Mouse (Mus musculus) MEL (cell line): Measurements from ENCODE around the gene Hpcal1. TPM values are rescaled to one million over a fixed set of nuclear protein-coding genes. Genes with fewer than 3 reads are reported as not detected.

Source experiments
- DNase-seq: peaks from one replicate; pipeline ENCODE4 v3.0.0; 2011; ENCODE audit warnings: low read depth, low spot score
- H3K27ac ChIP-seq: 2 replicates; pipeline ENCODE4 v1.5.1; 2012; ENCODE audit warnings: low read depth, mild to moderate bottlenecking, control low read depth, low read length, moderate library complexity; ENCODE audit not compliant: control insufficient read depth
- H3K27me3 ChIP-seq, 2 experiments: fragments of 150-350 bp in 1 of 2; sonication (generic) in 1 of 2; 2 replicates each; pipeline ENCODE4 v1.6.1; 2012; ENCODE audit warnings: low read length in 2 of 2, mild to moderate bottlenecking in 2 of 2, improper control_type of control experiment in 1 of 2, moderate library complexity in 1 of 2; ENCODE audit not compliant: insufficient read depth in 2 of 2, control insufficient read depth in 1 of 2
- H3K36me3 ChIP-seq, 2 experiments: 2 replicates each; pipeline ENCODE4 v1.6.1; 2012 to 2014; ENCODE audit warnings: low read length in 2 of 2, improper control_type of control experiment in 1 of 2, inconsistent platforms in 1 of 2, mild to moderate bottlenecking in 1 of 2; ENCODE audit not compliant: insufficient read depth in 2 of 2, control insufficient read depth in 1 of 2
- H3K4me1 ChIP-seq, 2 experiments: fragments of 150-350 bp in 1 of 2; sonication (generic) in 1 of 2; 2 replicates each; pipeline ENCODE4 v1.6.1; 2012; ENCODE audit warnings: low read length in 2 of 2, improper control_type of control experiment in 1 of 2, mild to moderate bottlenecking in 1 of 2; ENCODE audit not compliant: insufficient read depth in 2 of 2, control insufficient read depth in 1 of 2
- H3K4me3 ChIP-seq, 2 experiments: fragments of 150-350 bp in 1 of 2; sonication (generic) in 1 of 2; 2 replicates each; pipeline ENCODE4 v1.5.1; 2012; ENCODE audit warnings: low read depth in 2 of 2, low read length in 2 of 2, mild to moderate bottlenecking in 2 of 2, moderate library complexity in 2 of 2, control low read depth in 1 of 2, improper control_type of control experiment in 1 of 2; ENCODE audit not compliant: control insufficient read depth in 1 of 2, insufficient read depth in 1 of 2
- H3K79me2 ChIP-seq: 2 replicates; pipeline ENCODE4 v1.6.1; 2012; ENCODE audit warnings: mild to moderate bottlenecking, low read length, moderate library complexity; ENCODE audit not compliant: control insufficient read depth, poor library complexity, insufficient read depth
- H3K9ac ChIP-seq: 2 replicates; pipeline ENCODE4 v1.6.1; 2012; ENCODE audit warnings: low read depth, mild to moderate bottlenecking, control low read depth, low read length, moderate library complexity; ENCODE audit not compliant: control insufficient read depth, poor library complexity, severe bottlenecking
- H3K9me3 ChIP-seq: fragments of 150-350 bp; sonication (generic); replicated peaks from 2 replicates; pipeline ENCODE4 v1.6.1; 2012; ENCODE audit warnings: mild to moderate bottlenecking, low read length, improper control_type of control experiment, moderate library complexity; ENCODE audit not compliant: insufficient read depth
- CHD1 ChIP-seq: IDR thresholded peaks from 2 replicates; pipeline ENCODE4 v1.6.1; 2012; ENCODE audit warnings: low read depth, mild to moderate bottlenecking, inconsistent platforms, low read length, improper control_type of control experiment
- CTCF ChIP-seq, 3 experiments: IDR thresholded peaks in 2 of 3; conservative IDR thresholded peaks in 1 of 3; 2 replicates each; pipeline ENCODE4 v1.5.1; 2011 to 2012; ENCODE audit warnings: low read length in 3 of 3, low read depth in 2 of 3, mild to moderate bottlenecking in 2 of 3, improper control_type of control experiment in 1 of 3, inconsistent platforms in 1 of 3, mixed read lengths in 1 of 3, moderate library complexity in 1 of 3; ENCODE audit not compliant: control insufficient read depth in 1 of 3, insufficient read depth in 1 of 3, poor library complexity in 1 of 3, severe bottlenecking in 1 of 3
- ELF1 ChIP-seq: IDR thresholded peaks from 2 replicates; pipeline ENCODE4 v1.6.1; 2014; ENCODE audit warnings: low read depth, mild to moderate bottlenecking, inconsistent platforms, low read length, improper control_type of control experiment, moderate library complexity
- ETS1 ChIP-seq: IDR thresholded peaks from 2 replicates; pipeline ENCODE4 v1.6.1; 2012; ENCODE audit warnings: low read depth, mild to moderate bottlenecking, inconsistent platforms, low read length, improper control_type of control experiment, moderate library complexity
- HCFC1 ChIP-seq: IDR thresholded peaks from 2 replicates; pipeline ENCODE4 v1.6.1; 2012; ENCODE audit warnings: low read depth, mild to moderate bottlenecking, inconsistent platforms, low read length, improper control_type of control experiment, moderate library complexity
- KAT2A ChIP-seq: conservative IDR thresholded peaks from 2 replicates; pipeline ENCODE4 v1.6.1; 2012; ENCODE audit warnings: low read depth, low read length, improper control_type of control experiment, inconsistent platforms
- MAFK ChIP-seq: IDR thresholded peaks from 2 replicates; pipeline ENCODE4 v1.6.1; 2011; ENCODE audit warnings: low read depth, mild to moderate bottlenecking, low read length, improper control_type of control experiment, borderline replicate concordance
- MAX ChIP-seq: IDR thresholded peaks from 2 replicates; pipeline ENCODE4 v1.6.1; 2011; ENCODE audit warnings: low read length, improper control_type of control experiment
- MXI1 ChIP-seq: IDR thresholded peaks from 2 replicates; pipeline ENCODE4 v1.6.1; 2011; ENCODE audit warnings: mild to moderate bottlenecking, low read depth, low read length, improper control_type of control experiment
- MYB ChIP-seq: IDR thresholded peaks from 2 replicates; pipeline ENCODE4 v1.6.1; 2011; ENCODE audit warnings: mild to moderate bottlenecking, low read depth, low read length, improper control_type of control experiment
- MYC ChIP-seq: IDR thresholded peaks from 2 replicates; pipeline ENCODE4 v1.6.1; 2011; ENCODE audit warnings: low read depth, mild to moderate bottlenecking, low read length, improper control_type of control experiment, moderate library complexity
- NELFE ChIP-seq: IDR thresholded peaks from 2 replicates; pipeline ENCODE4 v1.6.1; 2011; ENCODE audit warnings: low read depth, low read length, improper control_type of control experiment
- POLR2A ChIP-seq, 2 experiments: IDR thresholded peaks; 2 replicates each; pipeline ENCODE4 v1.6.1; 2011 to 2012; ENCODE audit warnings: low read length in 2 of 2, mild to moderate bottlenecking in 2 of 2, control low read depth in 1 of 2, improper control_type of control experiment in 1 of 2, low read depth in 1 of 2, moderate library complexity in 1 of 2; ENCODE audit not compliant: control insufficient read depth in 1 of 2, insufficient read depth in 1 of 2, poor library complexity in 1 of 2
- POLR2AphosphoS5 ChIP-seq: IDR thresholded peaks from 2 replicates; pipeline ENCODE4 v1.6.1; 2012; ENCODE audit warnings: low read depth, borderline replicate concordance, mild to moderate bottlenecking, inconsistent platforms, low read length, moderate library complexity, mixed read lengths
- RAD21 ChIP-seq: IDR thresholded peaks from 2 replicates; pipeline ENCODE4 v1.6.1; 2011; ENCODE audit warnings: mild to moderate bottlenecking, low read depth, low read length, improper control_type of control experiment
- SIN3A ChIP-seq: IDR thresholded peaks from 2 replicates; pipeline ENCODE4 v1.6.1; 2012; ENCODE audit warnings: low read length, improper control_type of control experiment, inconsistent platforms
- SMC3 ChIP-seq: IDR thresholded peaks from 2 replicates; pipeline ENCODE4 v1.6.1; 2011; ENCODE audit warnings: low read depth, low read length, improper control_type of control experiment
- TCF12 ChIP-seq: IDR thresholded peaks from 2 replicates; pipeline ENCODE4 v1.6.1; 2014; ENCODE audit warnings: low read depth, mild to moderate bottlenecking, inconsistent platforms, low read length, improper control_type of control experiment, moderate library complexity
- UBTF ChIP-seq: IDR thresholded peaks from 2 replicates; pipeline ENCODE4 v1.6.1; 2012; ENCODE audit warnings: low read depth, mild to moderate bottlenecking, inconsistent platforms, low read length, improper control_type of control experiment, moderate library complexity, borderline replicate concordance; ENCODE audit not compliant: insufficient read depth
- ZC3H11A ChIP-seq: IDR thresholded peaks from 2 replicates; pipeline ENCODE4 v1.6.1; 2012; ENCODE audit warnings: low read depth, mild to moderate bottlenecking, inconsistent platforms, low read length, improper control_type of control experiment
- polyA plus RNA-seq, 2 experiments: library from polyadenylated mRNA; stranded (reverse) in 1 of 2; unstranded in 1 of 2; fragments of >175 nt in 1 of 2; fragments of >200 nt in 1 of 2; gene quantifications; 2 replicates each; pipeline versions ENCODE4 v1.2.1 to v1.2.4; 2012; ENCODE audit warnings: low replicate concordance in 2 of 2, low read depth in 1 of 2; ENCODE audit not compliant: insufficient read length in 2 of 2, insufficient read depth in 1 of 2, missing spikeins in 1 of 2
- total RNA-seq: library from RNA; depleted of rRNA; stranded (reverse); fragments of 300-350 nt; gene quantifications from 2 replicates; pipeline ENCODE4 v1.2.3, GENCODE M21; 2012

Gene Hpcal1
- total and polyA plus RNA-seq, 3 experiments: 9.1 to 23.0 TPM; not detected in 1

DNA sequence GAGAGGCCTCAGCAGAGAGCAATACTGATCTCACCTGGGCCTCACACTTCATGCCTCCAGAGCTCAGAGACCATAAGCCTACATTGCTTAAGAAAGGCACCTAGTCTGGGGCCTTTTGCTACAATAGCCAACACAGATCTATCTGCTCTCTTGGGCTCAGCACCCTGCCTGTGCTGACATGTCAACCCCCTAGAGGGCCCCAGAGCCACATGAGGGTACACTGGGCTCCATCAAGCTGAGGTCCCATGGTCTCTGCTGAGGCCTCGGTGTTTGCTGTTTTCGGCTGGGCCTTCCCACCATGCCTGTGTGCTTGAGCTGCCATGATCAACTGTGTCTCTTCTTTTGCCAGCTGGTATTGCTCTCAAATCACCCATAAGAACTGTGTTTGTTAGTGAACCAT is 24.0 kb upstream of the Hpcal1 start:
- no peak for DNase-seq
- no peaks in the 10 kb centered on the region; a peak in 1 of 4 replicates for H3K27me3 ChIP-seq
- H3K4me1 ChIP-seq: no peaks in the 10 kb centered on the region
- H3K9me3 ChIP-seq: no peaks in the 10 kb centered on the region
- no peak overlapping the region for H3K4me3 ChIP-seq
- no peak overlapping the region for H3K9ac ChIP-seq
- H3K36me3 ChIP-seq: no peaks in the 10 kb centered on the region
- H3K27ac ChIP-seq: no peak overlapping the region
- TF ChIP-seq CTCF (IDR thresholded peaks at IDR 0.05 in 2 of 3, conservative IDR thresholded peaks at IDR 0.05 in 1 of 3; ENCODE audit: control insufficient read depth in 1 of 3, insufficient read depth in 1 of 3, low read depth in 2 of 3, low read length in 3 of 3, poor library complexity in 1 of 3, severe bottlenecking in 1 of 3) (peak; percentile 11 to 44 (median 38); a peak in 5 of 6 replicates), RAD21 (peak; percentile 45), ZC3H11A (no peak), SMC3 (peak; percentile 37)
- no peaks in the 10 kb centered on the region for H3K79me2 ChIP-seq

DNA sequence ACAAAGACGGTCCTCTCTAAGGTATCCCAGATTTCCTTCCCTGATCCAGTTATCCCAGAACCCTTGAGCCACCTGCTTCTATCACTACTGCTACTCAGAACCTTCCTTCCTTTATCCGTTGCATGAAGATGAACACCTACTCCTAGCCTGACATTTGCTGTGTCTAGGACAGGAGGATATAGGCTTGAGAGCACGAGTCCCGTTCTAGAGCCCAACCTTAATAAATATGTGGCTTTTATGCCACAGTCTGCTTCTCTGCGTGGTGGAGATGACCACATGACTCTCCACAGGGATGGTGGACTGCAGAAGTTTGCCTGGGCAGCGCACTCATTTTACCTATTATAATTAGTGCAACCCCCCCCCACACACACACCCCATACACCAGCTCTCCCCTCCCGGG is 16.9 kb upstream of the Hpcal1 start:
- TF ChIP-seq MYC (no peak), POLR2AphosphoS5 (no peak), MYB (no peak), ETS1 (no peak), SMC3 (no peak), HCFC1 (no peak), MAFK (no peak), ELF1 (no peak), SIN3A (no peak), NELFE (no peak), MXI1 (no peak), TCF12 (no peak), KAT2A (no peak), POLR2A (IDR thresholded peaks at IDR 0.05; ENCODE audit: control insufficient read depth in 1 of 2, insufficient read depth in 1 of 2, low read depth in 1 of 2, low read length in 2 of 2, poor library complexity in 1 of 2) (no peak), CHD1 (no peak), UBTF (no peak), MAX (no peak)
- DNase-seq: no peak
- no peaks in the 10 kb centered on the region for H3K9me3 ChIP-seq

More for the DNA sequence above, 16.9 kb upstream of the Hpcal1 start:
- H3K9ac ChIP-seq: no peak overlapping the region
- H3K4me1 ChIP-seq: no peaks in the 10 kb centered on the region
- H3K36me3 ChIP-seq: no peaks in the 10 kb centered on the region
- no peak overlapping the region for H3K4me3 ChIP-seq
- H3K79me2 ChIP-seq: no peaks in the 10 kb centered on the region
- H3K27ac ChIP-seq: no peak overlapping the region
- H3K27me3 ChIP-seq: peaks cover 3 to 4% of the 10 kb centered on the region in 2 experiments; a peak in 2 of 4 replicates
